Mouse (Mus musculus) urinary bladder, postnatal 36 days (tissue): ENCODE results near the gene Ifitm7.
"Not testable (repeated sequence)": the region's sequence is repeated elsewhere in the genome, so short reads cannot be mapped to it uniquely, and the experiment has no call there.

Experiments used
- DNase-seq, 2 experiments: peaks; one replicate each; pipeline ENCODE4 v3.0.0; 2022; ENCODE audit warnings: low spot score in 2 of 2, mixed read lengths in 1 of 2

Gene Ifitm7

DNA sequence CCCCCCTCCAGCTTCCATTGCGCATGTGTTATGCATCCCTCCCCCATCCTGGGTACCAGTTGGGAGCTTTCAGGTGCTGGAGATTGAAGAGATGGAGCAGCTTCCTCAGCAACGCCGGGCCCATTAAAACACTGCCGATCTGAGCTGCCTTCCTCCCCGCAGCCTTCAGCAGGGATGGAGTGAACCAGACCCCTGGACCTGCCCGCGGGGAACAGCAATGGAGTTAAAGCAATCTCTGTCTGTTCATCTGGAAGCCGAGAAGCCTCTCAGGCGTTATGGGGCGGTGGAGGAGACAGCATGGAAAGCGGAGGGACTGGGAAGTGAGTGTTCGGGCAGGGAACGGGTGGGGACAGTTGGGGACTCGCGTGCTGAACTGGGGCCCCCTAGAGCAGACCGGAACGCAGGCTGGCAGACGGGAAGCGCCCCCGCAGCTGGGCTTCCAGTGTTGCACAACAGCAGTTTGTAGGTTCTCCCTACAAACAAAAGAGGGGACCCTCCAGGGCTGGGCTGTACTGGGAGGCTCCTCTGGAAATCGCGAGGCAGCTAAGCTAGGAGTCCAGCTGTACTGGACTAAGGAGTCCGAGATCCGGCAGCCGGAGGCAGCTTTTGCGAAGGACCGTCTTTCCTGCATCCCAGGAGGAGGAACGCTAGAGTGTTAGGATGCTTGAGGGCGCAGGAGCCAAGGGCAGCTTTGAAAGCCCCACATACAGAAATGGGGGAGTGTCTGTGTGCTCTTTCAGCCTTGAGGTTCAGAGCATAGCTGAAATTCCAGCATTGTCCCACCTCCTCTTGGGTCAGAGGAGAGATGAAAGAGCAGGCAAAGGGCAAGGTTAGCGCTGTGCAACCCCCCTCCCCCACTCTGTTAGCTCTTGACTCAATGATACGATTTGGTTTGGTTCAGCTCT, at the start of gene Ifitm7, which contains the start of gene 2900011O08Rik:
Gene Ifitm7, minus strand, starts transcription at position 315 of the 905 bp plus-strand sequence.
Gene 2900011O08Rik, plus strand, starts transcription at position 31 of the 905 bp plus-strand sequence.
- DNase-seq = no peak

DNA sequence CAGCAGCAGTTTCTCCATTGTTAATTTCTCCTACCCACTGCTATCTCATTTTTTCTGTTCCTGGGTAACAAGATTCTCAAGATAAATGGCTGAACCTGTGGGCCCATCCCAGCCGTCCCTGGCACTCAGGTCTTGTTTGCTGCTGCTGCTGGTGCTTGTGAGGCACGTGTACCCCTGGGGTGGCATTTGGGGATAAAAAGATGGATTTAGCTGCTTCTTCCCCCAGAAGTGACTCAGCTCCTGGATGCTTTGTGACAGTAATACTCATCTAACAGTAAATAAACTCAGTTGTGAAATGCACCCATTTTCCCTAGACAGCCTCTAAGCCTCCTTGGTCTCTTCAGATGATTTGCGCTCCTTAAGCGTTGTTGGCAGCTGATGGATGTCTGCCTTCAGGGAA, 46.4 kb upstream of the Ifitm7 start:
- no peak for DNase-seq

DNA sequence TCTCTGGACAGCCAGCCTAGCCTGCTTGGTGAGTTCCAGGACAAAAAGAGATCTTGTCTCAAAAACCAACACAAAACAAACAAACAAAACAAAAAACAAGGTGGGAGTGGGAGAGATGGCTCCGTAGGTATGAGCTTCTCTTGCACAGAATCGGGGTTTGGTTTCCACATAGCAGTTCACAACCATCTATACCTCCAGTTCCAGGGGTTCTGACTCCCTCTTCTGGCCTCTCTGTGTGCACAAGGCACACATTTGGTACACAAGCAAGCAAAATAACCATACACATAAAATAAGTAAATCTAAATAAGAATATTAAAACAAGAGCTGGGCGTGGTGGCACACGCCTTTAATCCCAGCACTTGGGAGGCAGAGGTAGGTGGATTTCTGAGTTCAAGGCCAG, 44.0 kb upstream of the Ifitm7 start:
- DNase-seq = no peak

DNA sequence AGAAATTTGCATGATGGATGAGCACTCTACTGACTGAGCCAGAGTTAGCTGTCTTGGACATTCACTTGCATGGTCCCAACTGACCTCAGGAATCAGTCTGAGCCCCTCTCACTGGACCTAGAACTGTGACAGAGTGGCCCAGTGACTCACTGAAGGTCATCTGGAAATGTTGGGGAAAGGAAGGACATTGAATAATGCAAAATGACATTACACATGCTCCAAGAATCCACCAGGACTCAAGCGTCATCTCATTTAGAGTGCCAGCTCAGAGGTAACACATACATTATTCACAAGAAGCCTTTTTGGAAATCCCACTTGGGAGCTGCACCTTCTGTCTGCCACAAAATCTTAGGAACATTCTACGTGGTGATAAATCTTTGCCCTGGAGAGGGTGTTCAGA, 43.2 kb upstream of the Ifitm7 start:
- no peak for DNase-seq

DNA sequence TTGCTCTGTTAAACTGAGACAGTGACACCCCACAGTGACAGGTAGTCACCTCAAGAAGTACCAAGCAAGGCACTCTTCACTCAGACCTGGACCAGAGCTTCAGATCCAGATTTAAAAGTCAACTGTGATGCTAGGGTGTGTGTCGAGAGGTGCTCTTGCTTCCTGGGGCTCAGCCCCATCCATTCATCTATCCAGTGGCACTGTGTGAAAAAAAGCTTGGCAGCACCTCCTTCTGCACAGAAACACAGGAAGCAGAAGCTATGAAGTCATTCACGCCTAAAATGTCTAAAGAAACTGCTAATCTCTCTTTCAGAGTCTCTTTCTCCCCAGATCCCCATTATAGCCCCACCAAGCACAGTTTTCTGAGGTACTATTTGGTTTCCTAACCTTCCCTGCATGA, 42.4 kb upstream of the Ifitm7 start:
- no peak for DNase-seq

DNA sequence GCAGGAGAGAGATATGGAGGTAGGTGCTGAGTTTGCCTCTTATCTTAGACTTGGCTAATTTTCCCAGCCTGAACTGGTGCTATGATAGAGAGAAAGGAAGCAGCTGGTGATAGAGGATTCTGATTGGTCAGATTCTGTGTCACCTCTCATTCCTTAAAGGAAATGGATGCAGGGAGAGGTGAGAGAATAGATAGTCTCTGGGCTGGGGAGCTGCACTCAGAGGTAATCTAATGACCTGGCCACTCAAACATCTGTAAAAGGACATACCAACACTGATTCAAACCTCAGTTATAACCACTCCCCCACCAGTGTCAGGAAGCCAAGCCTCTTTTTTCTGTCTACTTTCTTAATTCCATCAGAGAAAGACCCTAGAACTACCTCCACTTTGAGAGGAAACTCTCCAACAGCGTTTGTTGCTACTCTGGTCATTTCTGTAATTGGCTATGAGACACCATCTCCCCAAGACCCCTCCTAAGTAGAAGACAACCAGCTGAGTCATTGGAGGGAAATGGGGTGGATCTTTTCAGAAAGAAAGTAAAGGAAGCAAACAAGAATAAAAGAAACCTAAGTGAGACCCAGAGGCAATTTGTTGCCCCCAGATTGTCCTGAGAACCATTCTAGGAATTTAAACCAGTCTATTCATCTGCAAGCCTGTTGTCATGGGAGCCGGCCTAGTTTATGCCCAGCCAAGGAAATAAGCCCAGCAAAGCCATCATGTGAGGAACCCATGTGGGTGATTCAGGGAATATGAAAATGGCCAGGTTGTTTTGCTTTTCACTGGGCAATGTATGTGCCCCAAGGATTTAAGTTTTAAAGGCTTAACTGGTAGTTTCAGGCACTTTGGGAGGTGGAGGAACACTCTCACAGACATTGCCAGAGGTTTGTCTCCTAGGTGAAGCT, 38.7 kb upstream of the Ifitm7 start:
- no peak for DNase-seq

DNA sequence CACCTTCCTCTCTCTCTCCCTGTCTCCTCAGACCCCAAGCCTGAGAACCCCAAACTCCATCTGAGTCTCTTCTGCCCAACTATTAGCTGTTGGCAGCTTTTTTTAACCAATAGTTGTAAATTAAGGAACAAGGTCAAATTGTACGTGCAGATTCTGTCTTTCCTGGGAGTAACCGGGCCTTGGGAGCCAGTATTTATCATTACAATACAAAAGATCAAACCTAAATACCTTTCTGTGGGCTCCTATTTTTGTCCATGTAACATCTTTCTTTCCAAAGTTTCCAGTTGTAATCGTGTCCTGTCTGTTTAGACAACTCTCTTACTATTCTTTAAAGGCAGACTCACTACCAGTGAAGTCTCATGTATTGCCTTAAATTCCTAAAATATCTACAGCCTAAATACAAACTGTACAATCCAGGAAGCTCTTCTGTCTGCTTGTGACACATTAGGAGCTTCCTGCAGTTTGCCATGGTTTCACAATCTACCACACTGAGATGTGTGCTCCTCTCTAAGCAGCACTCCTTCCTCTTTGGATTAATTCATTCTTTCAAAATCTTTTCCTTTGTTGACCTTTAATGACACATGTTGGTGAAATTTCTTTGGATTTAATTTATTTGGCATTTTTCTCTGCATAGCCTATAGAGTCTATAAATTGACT, 34.6 kb upstream of the Ifitm7 start:
- DNase-seq = no peak

DNA sequence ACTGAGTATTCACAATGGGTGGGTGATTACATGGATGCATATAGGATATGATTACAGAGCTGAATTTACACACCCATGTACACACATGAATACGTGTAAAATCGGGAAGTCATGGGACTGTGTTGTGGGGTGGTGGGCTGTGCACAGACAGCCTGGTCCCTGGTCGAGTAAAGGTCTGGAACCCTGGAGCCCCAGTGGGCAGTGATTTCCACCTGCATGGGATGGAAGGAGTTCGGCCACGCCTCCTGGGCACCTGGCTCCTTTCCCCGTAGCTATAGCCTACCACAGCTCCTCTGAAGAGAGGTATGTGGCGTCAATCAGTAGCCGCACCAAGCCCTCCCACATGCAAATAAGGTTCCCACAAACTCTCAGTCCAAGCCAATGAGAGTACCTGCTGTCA, 30.6 kb upstream of the Ifitm7 start:
- DNase-seq = no peak

DNA sequence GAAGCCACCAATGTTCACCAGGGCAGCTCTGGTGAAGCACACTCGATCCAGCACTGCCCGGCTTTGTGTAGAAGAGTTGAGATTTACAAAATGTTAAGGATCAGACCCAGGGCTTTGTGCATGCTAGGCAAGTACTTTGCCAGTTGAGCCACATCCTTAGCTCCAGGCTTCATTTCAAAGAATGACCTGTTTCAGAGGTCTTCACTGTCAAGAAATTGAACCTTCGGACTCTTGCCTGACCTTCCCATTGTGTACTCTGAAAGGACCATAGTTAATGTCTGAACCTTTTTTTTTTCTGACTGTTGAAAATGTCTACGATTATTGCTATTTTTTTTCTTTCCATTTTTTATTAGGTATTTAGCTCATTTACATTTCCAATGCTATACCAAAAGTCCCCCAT, 23.3 kb upstream of the Ifitm7 start:
- DNase-seq = no peak

DNA sequence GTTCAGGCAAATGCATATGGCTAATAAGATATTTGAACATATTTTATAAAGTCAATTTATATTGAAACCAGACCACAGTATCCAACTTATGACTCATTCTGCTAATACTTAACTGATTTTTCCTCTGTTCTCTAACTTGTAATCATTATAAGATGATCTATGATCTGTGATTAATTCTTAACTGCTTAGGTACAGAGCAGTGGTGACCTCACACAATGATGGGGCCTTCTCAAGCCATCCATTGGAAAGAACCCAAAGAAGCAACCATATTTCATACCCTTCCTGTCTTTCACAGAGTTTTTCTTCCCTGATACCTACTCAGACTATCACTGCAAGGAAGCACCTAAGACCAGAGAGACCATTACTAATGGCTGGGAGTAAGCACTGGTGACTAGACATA, 22.0 kb upstream of the Ifitm7 start:
- DNase-seq = no peak

DNA sequence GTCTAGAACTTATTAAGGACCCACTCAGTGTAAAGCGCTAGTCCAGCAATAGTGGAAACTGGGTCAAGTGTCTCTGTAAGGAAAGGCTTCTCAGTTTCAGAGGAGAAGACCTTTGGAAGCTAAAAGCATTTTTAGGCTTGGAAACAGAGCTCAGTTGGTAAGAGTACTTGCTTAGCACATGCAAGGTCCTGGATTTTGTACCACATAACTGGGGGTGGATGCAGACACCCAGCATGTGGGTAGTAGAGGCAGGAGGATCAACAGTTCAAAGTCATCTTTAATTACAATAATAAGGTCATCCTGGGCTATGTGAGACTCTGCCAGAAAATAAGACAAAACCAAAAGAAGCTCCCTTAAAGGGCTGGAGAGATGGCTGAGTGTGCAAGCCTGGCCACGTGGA, 21.4 kb upstream of the Ifitm7 start:
- DNase-seq = no peak

DNA sequence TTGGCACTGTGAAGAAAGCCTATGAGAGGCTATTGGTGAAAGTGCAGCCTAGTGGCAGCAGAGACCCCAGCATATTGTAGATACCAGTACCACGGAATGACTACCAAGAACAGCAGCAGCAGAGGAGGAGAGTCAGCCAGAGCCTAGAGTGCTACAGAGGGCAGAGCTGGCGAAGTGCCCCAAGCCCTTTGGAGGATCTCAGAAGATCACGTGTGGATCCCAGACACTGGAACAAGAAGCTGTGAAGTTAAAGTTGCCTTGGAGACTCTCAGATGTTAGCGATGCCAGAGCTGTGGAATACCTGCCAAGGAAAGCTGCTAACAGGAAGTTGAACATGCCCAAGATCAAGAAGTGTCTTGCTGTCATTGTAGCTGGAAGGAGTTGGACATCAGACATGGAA, 18.6 kb upstream of the Ifitm7 start:
- DNase-seq = no peak

DNA sequence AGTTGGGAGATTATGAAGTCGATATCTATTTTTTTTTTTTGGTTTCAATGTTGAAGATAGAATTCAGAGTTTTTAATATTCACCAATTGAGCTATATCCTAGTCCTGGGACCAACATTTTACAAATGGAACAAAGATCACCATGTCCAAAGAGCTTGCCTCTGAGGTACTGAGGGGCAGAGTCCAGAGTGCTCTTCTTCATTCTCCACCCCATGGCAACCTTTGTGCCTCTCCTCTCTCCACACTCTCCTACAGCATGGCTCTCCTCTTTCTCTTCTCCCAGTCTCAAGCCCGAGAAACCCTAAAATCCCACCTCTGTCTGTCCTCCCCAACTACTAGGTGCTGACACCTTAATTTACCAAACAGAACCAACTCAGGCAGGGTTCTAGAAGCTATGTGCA, 18.0 kb upstream of the Ifitm7 start:
- DNase-seq = no peak

DNA sequence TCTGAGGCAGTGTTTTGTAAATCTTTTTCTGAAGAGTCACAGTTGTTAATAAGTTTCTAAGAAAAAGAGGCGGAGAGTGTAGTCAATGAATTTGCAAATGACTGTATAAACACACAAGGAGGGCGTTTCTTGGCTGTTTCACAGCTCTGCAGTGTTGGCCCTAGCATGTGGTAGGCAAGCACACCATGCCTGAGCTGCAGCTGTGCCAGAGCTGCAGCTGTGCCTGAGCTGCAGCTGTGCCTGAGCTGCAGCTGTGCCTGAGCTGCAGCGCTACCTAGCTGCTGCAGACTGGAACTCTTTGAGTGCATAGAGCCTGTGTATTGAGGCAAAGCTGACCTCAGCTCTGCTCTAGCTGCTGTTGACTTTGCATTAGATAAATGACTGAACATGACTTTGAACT, 17.5 kb upstream of the Ifitm7 start:
- no peak for DNase-seq

DNA sequence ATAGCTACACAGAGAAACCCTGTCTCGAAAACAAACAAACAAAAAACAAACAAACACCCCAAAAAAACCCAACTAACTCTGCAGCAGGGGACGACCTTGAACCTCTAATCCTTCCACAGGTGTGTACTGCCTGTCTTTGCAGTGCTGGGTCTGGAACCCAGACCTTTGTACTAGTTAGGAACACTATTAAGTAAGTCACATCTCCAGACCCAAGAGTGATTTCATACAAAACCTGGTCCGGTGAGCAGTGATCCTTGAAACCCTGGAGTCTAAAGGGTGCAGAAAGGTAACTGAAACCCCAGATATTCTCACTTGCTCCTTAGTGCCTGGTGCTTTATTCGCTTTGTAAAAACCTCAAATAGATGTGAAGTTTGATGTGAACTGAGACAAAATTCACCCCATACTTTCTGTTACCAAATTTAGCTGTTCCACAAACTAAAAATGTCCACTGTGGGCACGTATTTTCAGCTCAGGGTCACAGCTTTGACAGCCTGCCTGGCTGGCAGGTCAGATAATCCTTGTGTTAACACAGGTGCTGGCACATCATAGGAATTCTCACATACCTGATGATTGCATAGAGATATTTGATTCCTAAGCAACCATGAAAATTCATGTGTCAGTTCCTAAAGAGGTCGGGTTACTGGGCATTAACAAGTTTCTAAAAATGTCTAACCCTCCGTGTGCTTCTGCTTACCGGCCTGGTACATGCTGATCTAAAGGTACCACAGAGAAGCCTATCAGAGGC, 16.9 kb upstream of the Ifitm7 start:
- no peak for DNase-seq

DNA sequence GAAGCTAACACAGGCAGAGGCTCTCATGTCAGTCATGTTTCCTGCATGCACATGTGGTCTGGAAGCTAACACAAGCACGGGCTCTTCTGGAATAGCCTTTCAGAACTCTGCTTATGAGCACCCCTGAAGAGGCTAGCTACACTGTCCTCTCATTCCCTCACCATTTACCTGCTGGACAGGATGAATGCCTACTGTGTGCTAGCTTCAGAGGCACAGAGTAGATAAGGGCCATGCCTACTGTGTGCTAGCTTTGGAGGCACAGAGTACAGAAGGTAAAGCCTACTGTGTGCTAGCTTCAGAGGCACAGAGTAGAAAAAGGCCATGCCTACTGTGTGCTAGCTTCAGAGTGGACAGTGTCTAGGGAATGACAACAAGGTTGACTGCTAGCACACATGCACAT, 7.8 kb upstream of the Ifitm7 start:
- DNase-seq = no peak

DNA sequence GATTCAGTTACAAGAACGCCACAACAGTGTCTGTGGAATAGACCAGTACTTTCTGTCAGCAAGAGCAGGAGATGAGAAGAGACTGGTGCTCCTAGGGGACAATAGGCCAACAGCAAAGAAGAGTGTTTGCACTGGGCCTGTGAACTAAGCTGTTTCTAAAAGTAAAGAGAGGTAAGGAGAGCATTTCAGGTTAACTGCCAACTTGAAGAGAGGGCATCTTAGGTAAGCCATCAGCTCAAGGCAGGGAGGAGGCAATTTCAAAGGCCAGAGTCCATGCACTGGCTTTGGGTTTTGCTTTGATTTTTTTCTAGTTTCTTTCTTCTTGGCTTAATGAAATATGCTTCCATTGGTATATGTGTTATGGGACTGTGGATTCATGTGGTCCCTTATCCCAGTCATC, 7.4 kb upstream of the Ifitm7 start:
- DNase-seq = no peak

DNA sequence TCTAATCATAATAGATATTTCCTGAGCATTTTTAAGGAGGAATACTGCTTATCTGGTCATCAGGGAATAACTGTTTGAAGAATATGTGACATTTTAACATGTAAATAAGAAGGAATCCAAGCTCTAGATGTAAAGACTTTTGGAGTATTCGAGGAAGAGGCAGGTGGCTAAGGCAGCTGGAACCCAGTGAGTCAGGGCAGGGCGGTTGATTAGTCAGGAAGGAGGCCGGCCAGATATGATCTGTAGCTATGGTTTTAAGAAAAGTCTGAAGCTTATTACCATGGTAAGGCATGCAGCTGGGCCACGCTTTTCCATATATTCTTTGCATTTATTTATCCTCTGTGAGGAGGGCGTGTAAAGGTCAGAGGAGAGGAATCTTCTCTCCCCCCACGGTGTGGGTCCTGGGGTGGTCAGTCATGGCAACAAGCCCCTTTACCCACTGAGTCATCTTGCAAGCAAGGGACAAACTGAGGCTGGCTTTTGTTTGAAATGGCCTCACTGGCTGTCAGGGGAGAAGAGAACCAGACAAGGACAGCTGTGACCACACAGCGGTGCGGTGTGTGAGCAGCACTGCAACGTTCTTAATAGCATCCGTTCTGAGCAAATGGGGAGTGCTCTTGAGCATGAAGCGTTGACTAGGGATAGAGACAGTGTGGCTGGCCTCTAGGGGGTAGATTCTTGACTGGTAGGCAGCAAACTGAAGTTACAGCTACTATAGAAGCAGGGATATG, 6.0 kb upstream of the Ifitm7 start:
- no peak for DNase-seq

DNA sequence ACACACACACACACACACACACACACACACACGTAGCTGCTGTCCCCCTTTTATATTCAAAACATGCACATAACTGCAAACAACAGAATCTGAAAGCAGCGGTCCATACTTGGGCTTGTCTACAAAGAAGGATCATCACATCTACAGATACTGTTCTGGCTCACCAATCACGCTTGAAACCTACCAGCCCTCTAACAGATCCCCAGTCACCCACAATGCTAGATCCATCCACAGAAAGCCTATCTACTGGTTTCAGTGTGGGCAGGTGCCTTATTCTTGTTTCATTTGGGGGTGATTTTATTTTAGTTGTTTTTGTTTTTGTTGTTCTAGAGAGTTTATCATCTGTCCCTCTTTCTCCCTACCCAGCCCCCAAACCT, 503 bp downstream of the Ifitm7 start:
- no peak for DNase-seq

DNA sequence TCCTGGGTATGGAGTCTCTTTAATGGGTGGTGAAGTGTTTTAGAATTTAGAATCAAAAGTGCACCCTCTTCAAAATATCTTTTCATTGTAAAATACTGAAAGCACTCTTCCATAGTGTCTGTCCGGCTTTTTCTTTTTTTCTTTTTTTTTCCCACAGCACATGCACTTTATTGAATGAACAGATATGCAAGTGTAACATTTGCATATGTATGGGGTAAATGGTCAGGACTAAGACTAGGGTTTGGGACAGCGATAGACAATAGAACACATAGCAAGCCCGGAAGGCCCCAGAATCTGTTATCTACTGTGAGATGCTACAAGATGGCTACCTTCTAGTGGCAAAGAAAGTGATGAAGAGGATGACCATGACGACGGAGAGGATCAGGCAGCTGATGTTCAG, 3.5 kb downstream of the Ifitm7 start:
- DNase-seq = no peak

DNA sequence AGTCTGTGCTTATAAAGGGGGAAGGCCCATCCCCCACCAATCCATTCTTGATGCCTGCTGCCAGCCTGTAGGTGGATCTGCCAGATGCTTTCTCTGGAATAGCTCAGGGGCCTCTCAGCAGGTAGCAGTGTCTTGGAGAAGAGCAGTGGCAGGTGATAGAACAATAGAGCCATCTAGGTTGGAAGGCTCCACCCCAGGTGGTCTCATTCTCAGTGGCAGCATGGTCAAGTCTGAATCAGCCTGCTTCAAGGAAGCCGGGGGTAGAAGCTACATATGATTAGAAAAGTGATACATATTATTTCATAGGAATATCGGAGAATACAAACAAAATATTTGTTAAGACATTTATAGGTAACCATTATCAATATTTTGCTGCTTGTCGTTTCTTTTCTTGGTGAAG, 5.0 kb downstream of the Ifitm7 start:
- not testable (repeated sequence) for DNase-seq
